Mouse (Mus musculus) CD8-positive naive resting alpha-beta T cell, adult 2 months (primary cell): Measurements from ENCODE around the gene Alg13.
A peak's percentile ranks its signal among the peaks of the same experiment; 100 is the strongest.

ENCODE experiments used
- DNase-seq, 2 experiments: peaks; one replicate each; pipeline ENCODE4 v3.0.0; 2022; ENCODE audit warnings: low read depth in 2 of 2, low spot score in 2 of 2

Alg13 gene

GRCm38 (mm10) chrX:144317548-144318163, at the start of gene Alg13:
Gene Alg13 (plus strand): TSS chrX:144317804.
- peak; percentile 33 to 46 for DNase-seq

DNA sequence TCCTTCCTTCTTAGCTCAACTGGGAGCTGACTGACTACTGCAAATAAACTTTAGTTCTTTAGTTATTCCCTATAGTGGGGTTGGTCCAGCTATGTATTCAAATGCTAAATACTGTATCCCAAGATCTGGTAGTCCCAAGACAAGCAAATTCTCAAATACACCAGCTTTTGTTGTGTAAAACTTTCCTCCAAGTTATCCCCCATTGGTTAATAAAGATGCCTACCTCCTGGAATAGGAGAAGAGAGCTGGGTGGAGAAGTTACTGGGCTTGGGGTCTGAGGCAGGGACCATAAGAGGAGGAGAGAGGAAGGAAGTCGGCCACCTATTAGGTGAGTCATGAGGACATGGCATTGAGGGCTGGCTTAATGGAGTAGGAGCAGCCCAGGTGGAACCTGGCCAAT, 49.0 kb upstream of the Alg13 start:
- DNase-seq = no peak

GRCm38 (mm10) chrX:144301476-144301875, 16.1 kb upstream of the Alg13 start:
- DNase-seq = no peak

GRCm38 (mm10) chrX:144305659-144306058, 11.9 kb upstream of the Alg13 start:
- no peak for DNase-seq

GRCm38 (mm10) chrX:144314041-144314440, 3.6 kb upstream of the Alg13 start:
- DNase-seq = no peak

GRCm38 (mm10) chrX:144315028-144315427, 2.6 kb upstream of the Alg13 start:
- no peak for DNase-seq

DNA sequence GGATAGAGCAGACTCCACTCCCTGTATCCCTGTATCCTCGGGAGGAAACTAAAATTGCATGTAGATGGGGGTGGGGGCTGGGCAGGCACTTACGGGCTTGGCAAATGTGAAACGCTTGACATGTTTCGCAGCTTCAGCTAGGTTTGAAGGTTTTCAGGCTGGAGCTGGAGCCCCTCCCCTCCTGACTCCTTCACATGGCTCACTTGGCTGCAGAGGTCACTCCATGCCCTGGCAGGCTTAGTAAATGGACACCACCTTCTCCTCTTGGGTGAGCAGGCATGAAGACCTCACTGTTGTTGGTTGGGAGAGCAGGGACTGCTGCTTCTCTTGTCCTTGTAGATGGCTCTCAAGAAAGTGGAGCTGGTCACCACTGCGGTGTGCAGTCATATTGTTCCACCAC, 1.6 kb upstream of the Alg13 start:
- no peak for DNase-seq

- peak in 1 of 2 experiments; percentile 4 for DNase-seq
Observed at GRCm38 (mm10) chrX:144318164-144318979, 768 bp downstream of the Alg13 start.

DNA sequence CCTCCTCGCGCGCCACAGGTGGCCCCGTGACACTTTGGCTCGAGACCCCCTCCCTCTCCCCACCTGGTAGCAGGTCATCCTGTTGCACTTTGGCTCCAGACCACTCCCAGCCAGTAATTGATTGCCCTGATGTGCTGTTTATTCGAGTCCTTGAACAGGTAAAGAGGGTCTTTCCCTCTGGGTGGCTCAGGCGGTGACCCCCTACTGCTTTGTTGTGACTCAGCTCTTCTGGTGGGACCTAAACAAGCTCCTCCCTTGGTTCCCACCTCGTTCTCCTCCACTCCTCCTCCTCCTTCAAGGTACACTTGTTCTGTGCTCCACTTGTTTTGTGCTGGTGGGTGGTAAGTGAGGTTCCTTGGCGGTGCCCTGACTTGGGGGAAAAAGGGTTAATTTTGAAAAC, 1.8 kb downstream of the Alg13 start:
- no peak for DNase-seq

DNA sequence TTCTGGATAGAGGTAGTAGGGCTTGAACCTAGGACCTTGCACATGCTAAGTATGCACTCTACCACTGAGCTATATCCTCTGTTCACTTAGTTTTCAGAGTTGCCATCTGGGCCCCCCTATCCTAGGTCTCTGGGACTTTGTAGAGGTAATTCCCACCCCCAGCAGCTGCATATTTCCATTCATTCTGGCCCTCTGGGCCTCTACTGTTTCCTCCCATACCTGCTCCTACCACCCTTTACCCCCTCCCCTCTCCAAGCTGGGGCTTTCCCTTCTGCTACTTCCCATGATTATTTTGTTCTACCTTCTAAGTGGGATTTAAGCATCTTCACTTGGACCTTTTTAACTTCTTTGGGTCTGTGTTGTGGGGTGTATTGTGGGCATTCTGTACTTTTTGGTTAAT, 7.8 kb downstream of the Alg13 start:
- no peak for DNase-seq

GRCm38 (mm10) chrX:144335332-144336015, 17.9 kb downstream of the Alg13 start:
- no peak for DNase-seq

DNA sequence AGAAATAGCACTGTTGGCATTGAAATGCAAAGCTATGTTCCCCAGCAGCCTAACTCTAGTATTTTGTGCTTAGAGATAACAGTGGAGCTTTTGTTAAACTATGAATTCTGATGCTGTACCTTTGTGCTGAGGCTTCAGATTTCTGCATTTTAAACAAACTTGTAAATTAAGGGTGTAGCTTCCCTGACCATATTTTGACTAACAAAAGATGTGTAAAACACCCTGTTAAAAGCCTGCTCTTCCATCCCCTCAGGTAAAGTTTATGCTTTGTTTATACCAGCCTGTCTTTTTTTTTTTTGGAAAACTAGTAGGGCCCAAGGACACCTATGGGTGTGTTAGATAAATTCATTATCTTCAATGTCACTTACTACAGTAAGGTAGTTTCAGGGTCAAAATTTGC, 20.3 kb downstream of the Alg13 start:
- no peak for DNase-seq

- no peak for DNase-seq
Observed at GRCm38 (mm10) chrX:144338355-144338754, 20.8 kb downstream of the Alg13 start.

DNA sequence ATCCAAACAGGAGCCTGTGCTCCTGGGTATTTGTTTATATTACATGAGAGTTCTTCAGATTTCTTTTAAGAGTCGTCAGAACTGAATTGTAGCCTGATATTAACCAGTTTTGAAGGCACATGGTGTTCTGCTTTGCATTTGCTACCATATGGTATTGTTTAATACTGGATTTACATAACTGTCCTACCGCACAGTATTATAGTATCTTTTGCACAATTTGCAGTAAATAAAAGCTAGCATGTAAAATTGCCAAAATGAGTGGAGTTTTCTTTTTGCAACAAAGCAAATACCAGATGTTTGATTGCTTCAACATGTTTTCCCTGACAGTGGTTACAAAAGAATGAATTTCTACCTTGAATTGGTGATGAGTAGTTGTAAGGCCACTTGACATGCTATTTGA, 56.6 kb downstream of the Alg13 start:
- no peak for DNase-seq

DNA sequence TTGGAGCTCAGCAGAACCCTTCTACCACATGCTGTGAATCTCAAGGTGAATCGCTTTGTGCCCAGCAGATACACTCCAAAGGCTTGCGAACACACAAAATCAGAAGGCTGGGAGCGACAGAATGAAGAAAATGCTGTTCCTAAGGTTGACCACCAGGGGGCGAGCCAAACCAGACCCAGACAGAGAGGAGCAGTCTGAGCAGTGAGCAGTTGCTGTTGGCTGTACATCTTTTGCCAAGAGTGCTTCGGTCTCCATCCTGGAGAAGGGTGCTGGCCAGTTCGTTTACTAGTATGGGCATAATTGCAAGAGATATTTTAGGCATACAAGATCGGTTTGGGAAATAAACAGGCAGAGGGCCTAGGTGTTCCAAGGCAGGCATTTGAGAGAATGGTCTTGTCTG, 85.9 kb downstream of the Alg13 start:
- DNase-seq = peak; percentile 20 to 35

GRCm38 (mm10) chrX:144408036-144408435, 90.4 kb downstream of the Alg13 start:
- DNase-seq = no peak

GRCm38 (mm10) chrX:144420259-144420658, 102.7 kb downstream of the Alg13 start:
- no peak for DNase-seq

GRCm38 (mm10) chrX:144421091-144421490, 103.5 kb downstream of the Alg13 start:
- no peak for DNase-seq

DNA sequence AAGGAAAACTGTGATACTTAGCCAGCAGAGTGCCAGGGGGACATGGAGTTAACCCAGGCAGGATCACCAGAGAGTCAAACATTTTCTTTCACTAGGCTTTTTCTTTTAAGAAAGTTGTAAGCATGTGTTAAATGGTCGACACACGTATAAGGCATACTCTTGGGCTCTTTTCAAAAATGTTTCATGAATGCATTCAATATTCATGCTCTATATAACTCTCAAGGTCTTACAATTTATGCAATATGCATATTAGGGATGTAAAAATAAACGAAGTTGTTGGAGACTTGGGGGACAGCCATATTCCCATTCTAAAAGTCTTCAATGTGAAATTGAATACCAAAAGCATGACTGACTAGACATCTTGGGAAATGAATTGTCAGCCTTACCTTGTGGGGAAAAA, 106.2 kb downstream of the Alg13 start:
- DNase-seq = no peak
